Mouse (Mus musculus): ENCODE data around the gene 4931422A03Rik.

The 4931422A03Rik gene

DNA sequence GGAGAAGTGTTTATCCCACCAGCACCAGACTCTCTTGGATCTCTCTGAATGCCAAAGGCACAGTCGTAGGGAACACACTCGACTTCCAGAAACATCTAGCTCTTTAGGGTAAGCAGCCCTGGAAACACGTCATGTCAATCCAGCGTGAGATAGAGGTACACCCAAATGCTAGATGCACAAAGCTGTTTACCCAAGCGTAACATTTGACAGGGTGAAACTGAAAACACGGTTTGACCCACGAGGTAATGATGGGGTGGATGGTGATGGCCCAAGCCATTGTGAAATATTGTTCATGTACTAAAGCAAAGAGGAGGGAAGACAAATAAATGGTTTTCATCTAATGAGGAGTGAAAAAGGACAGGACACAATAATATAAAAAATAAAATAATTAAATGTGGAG lies 93.9 kb downstream of the 4931422A03Rik start:
- DNase-seq = no peak

DNA sequence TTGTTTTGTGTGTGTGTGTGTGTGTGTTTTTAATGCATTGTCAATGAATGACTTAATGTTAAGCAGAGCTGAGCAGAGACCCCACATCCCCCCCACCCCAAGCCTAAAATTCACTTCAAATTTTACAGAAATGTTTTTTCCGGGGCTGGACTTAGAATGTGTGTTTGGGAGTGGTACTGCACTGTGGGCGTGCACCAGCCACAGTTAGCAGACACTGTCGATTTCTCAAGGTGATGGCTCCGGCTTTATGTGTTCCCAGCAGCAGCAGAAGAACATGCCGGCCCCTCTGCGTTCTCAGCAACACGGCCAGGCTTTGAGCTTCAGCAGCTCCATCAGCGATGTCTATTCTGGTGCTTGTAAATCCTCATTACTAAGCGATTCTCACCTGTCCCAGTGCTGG lies 95.7 kb downstream of the 4931422A03Rik start:
- no peak for DNase-seq

- DNase-seq = no peak
These were observed 96.1 kb downstream of the 4931422A03Rik start for GRCm38 (mm10) chr2:103932025-103932424.

DNA sequence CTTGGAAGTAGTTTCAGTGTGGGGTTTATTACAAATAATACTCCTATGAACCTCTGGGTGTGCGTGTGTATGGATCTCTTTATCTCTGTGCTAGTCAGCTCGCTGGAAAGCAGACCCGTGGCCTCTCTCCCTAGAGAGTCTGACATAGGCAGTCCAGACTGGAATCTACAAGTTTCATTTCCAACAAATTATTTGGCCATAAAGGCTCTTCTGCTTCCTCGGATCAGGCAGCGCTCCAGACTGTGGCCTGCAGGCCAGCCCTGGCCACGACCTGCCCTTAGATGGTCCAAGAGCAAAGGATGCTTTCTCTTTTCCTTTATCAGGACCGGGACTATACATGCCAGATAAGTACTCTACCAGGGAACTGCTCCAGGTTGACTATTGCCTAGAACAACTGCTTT lies 96.7 kb downstream of the 4931422A03Rik start:
- no peak for DNase-seq

DNA sequence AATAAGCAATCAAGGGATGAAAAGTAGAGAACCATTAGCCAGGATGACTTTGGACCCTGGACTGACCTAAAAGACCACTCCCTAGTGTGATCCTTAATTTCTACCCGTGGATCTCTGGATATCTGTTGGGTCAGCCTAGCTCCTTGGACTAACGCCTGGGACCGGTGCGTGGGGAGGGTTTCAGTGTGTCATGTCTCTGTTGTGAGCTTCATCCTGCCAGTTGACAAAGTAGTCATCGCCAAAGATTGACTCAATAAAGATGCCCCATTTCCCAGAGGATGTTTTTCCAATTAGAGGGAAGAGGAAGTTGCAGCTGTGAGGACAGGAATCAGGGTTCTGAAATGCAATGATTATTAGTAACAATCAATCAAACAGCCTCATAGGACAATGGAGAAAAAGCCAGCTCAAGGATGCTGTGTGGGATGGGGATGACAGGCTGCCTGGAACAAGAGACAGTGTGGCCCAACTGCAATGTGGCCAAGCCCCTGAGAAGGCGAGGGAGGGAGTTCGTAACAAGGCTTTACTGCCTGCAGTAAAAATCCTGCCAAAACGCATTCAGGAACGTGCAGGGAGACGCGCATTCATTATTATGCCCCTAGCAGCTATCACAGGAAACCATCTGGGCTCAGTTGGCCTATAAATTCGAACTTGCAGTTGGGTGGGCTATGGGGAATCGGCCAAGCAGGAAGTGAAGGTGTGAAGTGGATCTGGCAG lies 97.7 kb downstream of the 4931422A03Rik start:
- no peak for DNase-seq

- DNase-seq = no peak
These were observed 100.5 kb downstream of the 4931422A03Rik start for GRCm38 (mm10) chr2:103927610-103928145.

- no peak for DNase-seq
These were observed 101.5 kb downstream of the 4931422A03Rik start for GRCm38 (mm10) chr2:103926586-103927113.

GRCm38 (mm10) chr2:103919488-103919887 lies 108.7 kb downstream of the 4931422A03Rik start:
- DNase-seq = no peak

DNA sequence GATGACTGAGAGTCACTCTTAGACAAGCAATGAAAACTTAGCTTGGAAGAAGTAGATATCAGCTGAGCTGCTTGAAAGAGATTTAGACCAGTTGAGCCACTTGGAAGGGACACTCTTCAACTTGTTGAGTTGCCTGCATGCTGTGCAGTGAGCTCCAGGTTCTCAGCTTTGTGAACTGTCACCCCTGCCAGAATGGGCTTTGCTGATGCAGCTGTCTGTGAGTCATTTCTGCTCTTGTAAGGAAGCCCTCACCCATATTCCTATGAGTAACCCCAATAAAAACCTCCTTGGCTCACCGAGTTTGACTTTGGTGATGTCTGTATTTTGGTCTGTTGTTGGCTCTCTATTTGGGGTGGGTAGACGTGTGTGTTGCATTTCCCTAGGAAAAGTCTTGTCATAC lies 109.8 kb downstream of the 4931422A03Rik start:
- no peak for DNase-seq

DNA sequence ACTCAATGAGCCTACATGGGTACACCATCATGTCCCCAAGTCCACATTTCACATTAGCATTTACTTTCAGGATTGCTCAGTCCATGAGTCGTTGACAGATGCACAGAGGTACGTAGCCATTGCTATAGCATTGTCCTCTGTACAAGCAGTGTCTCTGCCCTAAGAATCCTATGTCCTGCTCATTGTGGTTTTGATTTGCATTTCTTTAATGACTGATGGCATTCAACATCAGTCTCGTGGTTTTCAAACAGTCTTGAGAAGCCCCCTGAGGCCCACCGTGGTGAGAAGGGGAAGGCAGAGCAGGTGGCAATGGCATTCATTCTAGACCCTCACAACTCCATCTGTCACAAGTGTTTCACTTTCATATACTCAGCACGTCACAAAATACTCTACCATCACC lies 110.8 kb downstream of the 4931422A03Rik start:
- no peak for DNase-seq
